26 mouse cellular contexts compared by ENCODE assay signal in the genomic region with DNA sequence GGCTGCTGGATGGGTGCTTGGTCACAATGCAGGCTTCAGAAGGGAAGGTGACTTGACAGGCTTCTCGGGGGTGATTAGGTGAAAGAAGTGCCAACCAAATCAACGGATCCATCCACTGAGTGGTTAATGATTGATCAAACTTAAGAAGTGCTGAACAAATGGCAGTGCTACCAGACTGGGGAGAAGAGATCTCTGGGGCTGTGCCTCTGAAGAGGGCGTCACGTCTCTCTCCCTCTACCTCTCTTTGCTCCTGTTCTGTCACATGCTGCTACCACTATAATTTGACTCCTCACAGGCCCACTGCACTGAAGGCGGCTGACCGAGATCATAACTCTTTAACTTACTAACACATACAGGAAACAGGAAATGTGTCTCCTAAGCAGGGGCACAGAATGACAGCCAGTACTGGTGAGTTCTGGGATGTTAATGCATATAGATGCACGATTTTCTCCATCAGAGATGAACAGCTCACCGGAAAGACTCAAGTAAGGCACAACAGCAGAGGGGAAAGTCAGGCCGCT.
DNase-seq lines count a peak whose midpoint lies in the region; ATAC-seq lines count a peak whose summit lies in the region.
"Had no signal": no experiment of that assay in that cellular context is flagged by ENCODE, and none has a peak within 500 bp of the region (broad histone marks: within the 10 kb centered on the region; RNA-seq: fewer than 3 reads in every experiment).

No protein-coding gene starts in this region.

- H3K9me3 ChIP-seq in limb, embryonic 11.5 days (ENCODE audit: control insufficient read depth, low read length): no peaks in the 10 kb centered on the region
- H3K9me3 ChIP-seq in limb, embryonic 10.5 days (replicated peaks): no peaks in the 10 kb centered on the region
- H3K9me3 ChIP-seq: embryonic facial prominence, embryonic 12.5 days; forebrain, embryonic 15.5 days; heart, embryonic 12.5 days; midbrain, embryonic 15.5 days; stomach, embryonic 15.5 days had no signal

- no peak overlapping the region for H3K9ac ChIP-seq in limb, embryonic 11.5 days (ENCODE audit: low read length)
- H3K9ac ChIP-seq: embryonic facial prominence, embryonic 12.5 days; forebrain, embryonic 15.5 days; heart, embryonic 12.5 days; hindbrain, embryonic 14.5 days; midbrain, embryonic 15.5 days; stomach, embryonic 15.5 days had no signal

- ATAC-seq in cerebellum, adult (ENCODE audit: insufficient number of reproducible peaks, low FRiP score, low TSS enrichment): 0 out of 2 replicates have a peak, but pooled peaks have one; percentile 20
- ATAC-seq in limb, embryonic 11.5 days (ENCODE audit: insufficient number of reproducible peaks, low FRiP score, low TSS enrichment, low read depth): peak; percentile 38; the same call in 1 of the 2 replicates
- ATAC-seq in megakaryocyte progenitor cell, adult 5-6 weeks (replicated peaks; ENCODE audit: poor library complexity): peak; percentile 45
- ATAC-seq: forebrain, embryonic 15.5 days; midbrain, embryonic 15.5 days had no signal

- H3K4me3 ChIP-seq in limb, embryonic 11.5 days (ENCODE audit: low read depth, low read length): no peak overlapping the region
- no peak overlapping the region for H3K4me3 ChIP-seq in limb, embryonic 10.5 days
- H3K4me3 ChIP-seq: embryonic facial prominence, embryonic 12.5 days; forebrain, embryonic 15.5 days; heart, embryonic 12.5 days; layer of hippocampus, adult 2 months; midbrain, embryonic 15.5 days; stomach, embryonic 15.5 days had no signal

- no peak overlapping the region for H3K27ac ChIP-seq in limb, embryonic 11.5 days (replicated peaks; ENCODE audit: low read depth, low read length)
- no peak overlapping the region for H3K27ac ChIP-seq in limb, embryonic 10.5 days
- H3K27ac ChIP-seq: embryonic facial prominence, embryonic 12.5 days; forebrain, embryonic 15.5 days; hindbrain, embryonic 14.5 days; layer of hippocampus, adult 2 months; midbrain, embryonic 15.5 days; stomach, embryonic 15.5 days had no signal

- no peaks in the 10 kb centered on the region for H3K36me3 ChIP-seq in limb, embryonic 11.5 days (ENCODE audit: control insufficient read depth, insufficient read depth, low read length)
- peaks cover 7% of the 10 kb centered on the region; the same call in 1 of the 2 replicates for H3K36me3 ChIP-seq in limb, embryonic 10.5 days
- H3K36me3 ChIP-seq: forebrain, embryonic 15.5 days; G1E; midbrain, embryonic 15.5 days; stomach, embryonic 15.5 days had no signal

- H3K27me3 ChIP-seq in limb, embryonic 11.5 days (ENCODE audit: control insufficient read depth, insufficient read depth, low read length): no peaks in the 10 kb centered on the region
- H3K27me3 ChIP-seq in limb, embryonic 10.5 days (ENCODE audit: low read depth, poor library complexity, severe bottlenecking): no peaks in the 10 kb centered on the region
- H3K27me3 ChIP-seq: embryonic facial prominence, embryonic 12.5 days; forebrain, embryonic 15.5 days; heart, embryonic 12.5 days; midbrain, embryonic 15.5 days; stomach, embryonic 15.5 days had no signal

- 58% methylated on average over 9 of the region's 9 CpGs for WGBS in limb, embryonic 11.5 days
- WGBS in limb, embryonic 10.5 days: 66% methylated on average over 9 of the region's 9 CpGs

- H3K4me2 ChIP-seq in limb, embryonic 11.5 days (ENCODE audit: low read depth, severe bottlenecking): no peak overlapping the region
- H3K4me2 ChIP-seq: embryonic facial prominence, embryonic 12.5 days; forebrain, embryonic 15.5 days; heart, embryonic 12.5 days; hindbrain, embryonic 14.5 days; midbrain, embryonic 15.5 days; stomach, embryonic 15.5 days had no signal

- DNase-seq in cerebellum, postnatal 4 days (ENCODE audit: low spot score in 2 of 2): no peak
- DNase-seq in kidney, adult 9 months: peak; percentile 18
- DNase-seq in kidney, adult 11 months: no peak
- no peak for DNase-seq in limb, embryonic 11.5 days (ENCODE audit: low spot score)
- DNase-seq in limb, embryonic 10.5 days (ENCODE audit: low spot score): no peak
- DNase-seq in thymus, postnatal 14 days: no peak
- DNase-seq: adrenal gland, adult 8-10 months; cerebellum, adult 8-10 months; cerebellum, postnatal 25 days; embryo, embryonic 11 days; gastrocnemius, postnatal 25 days; heart, adult 18-20 months; heart, postnatal 4 days; left cerebral cortex, postnatal 4 days; lung, postnatal 4 days; right cerebral cortex, postnatal 25 days had no signal

- H3K4me1 ChIP-seq in limb, embryonic 11.5 days (ENCODE audit: control insufficient read depth, insufficient read depth, low read length): no peaks in the 10 kb centered on the region
- H3K4me1 ChIP-seq in limb, embryonic 10.5 days: peaks cover 12% of the 10 kb centered on the region; the same call in 1 of the 2 replicates
- H3K4me1 ChIP-seq: embryonic facial prominence, embryonic 12.5 days; forebrain, embryonic 15.5 days; heart, embryonic 12.5 days; midbrain, embryonic 15.5 days; stomach, embryonic 15.5 days had no signal
